Mouse (Mus musculus) limb, embryonic 14.5 days (tissue): ENCODE data around the gene Ak1. TPM values are rescaled to one million over a fixed set of nuclear protein-coding genes. Genes with fewer than 3 reads are reported as not detected.

Experiments used
- ATAC-seq: fragments of 200-750 bp; cut with Nextera tagmentation; 2 replicates; pipeline ENCODE4 v1.8.0; 2017; ENCODE audit warnings: low read depth, moderate number of reproducible peaks, moderate TSS enrichment; ENCODE audit not compliant: low FRiP score
- DNase-seq: peaks from one replicate; pipeline ENCODE4 v3.0.0-alpha.2; 2015; ENCODE audit warnings: low spot score
- H3K27ac ChIP-seq: fragments of 300-500 bp; sonication (generic); replicated peaks from 2 replicates; pipeline ENCODE4 v1.5.1; 2014; ENCODE audit warnings: low read depth, mild to moderate bottlenecking, low read length, moderate library complexity, mixed read lengths
- H3K27me3 ChIP-seq: fragments of 300-500 bp; sonication (generic); 2 replicates; pipeline ENCODE4 v1.6.1; 2014; ENCODE audit warnings: low read length, mixed read lengths; ENCODE audit not compliant: control insufficient read depth, insufficient read depth
- H3K36me3 ChIP-seq: fragments of 300-500 bp; sonication (generic); 2 replicates; pipeline ENCODE4 v1.6.1; 2014; ENCODE audit warnings: mild to moderate bottlenecking, low read length, moderate library complexity, mixed read lengths; ENCODE audit not compliant: control insufficient read depth, insufficient read depth
- H3K4me1 ChIP-seq: fragments of 300-500 bp; sonication (generic); 2 replicates; pipeline ENCODE4 v1.6.1; 2014; ENCODE audit warnings: antibody characterized with exemption, low read length, mixed read lengths; ENCODE audit not compliant: control insufficient read depth, insufficient read depth
- H3K4me2 ChIP-seq: fragments of 300-500 bp; sonication (generic); replicated peaks from 2 replicates; pipeline ENCODE4 v1.6.1; 2014; ENCODE audit warnings: low read depth, mild to moderate bottlenecking, low read length, moderate library complexity; ENCODE audit not compliant: severe bottlenecking
- H3K4me3 ChIP-seq: fragments of 300-500 bp; sonication (generic); replicated peaks from 2 replicates; pipeline ENCODE4 v1.5.1; 2014; ENCODE audit warnings: low read length
- H3K9ac ChIP-seq: fragments of 300-500 bp; sonication (generic); 2 replicates; pipeline ENCODE4 v1.6.1; 2014; ENCODE audit warnings: mild to moderate bottlenecking, low read depth, low read length, moderate library complexity; ENCODE audit not compliant: severe bottlenecking
- H3K9me3 ChIP-seq: fragments of 300-500 bp; sonication (generic); 2 replicates; pipeline ENCODE4 v1.6.1; 2016; ENCODE audit warnings: low read length; ENCODE audit not compliant: control insufficient read depth
- POLR2A ChIP-seq: fragments of 200-500 bp; IDR thresholded peaks from 2 replicates; pipeline ENCODE4 v1.8.0; 2012; ENCODE audit warnings: inconsistent platforms, mild to moderate bottlenecking, moderate library complexity, borderline replicate concordance; ENCODE audit not compliant: insufficient read depth, insufficient read length; ENCODE audit errors: extremely low read depth
- WGBS: fragments of 180-500 bp; shearing (Covaris S2); extraction: QIAGEN DNeasy Blood & Tissue Kit; methylation state at CpG from one replicate; pipeline ENCODE4 v1.1.7; 2014; 5-methylcytosine and 5-hydroxymethylcytosine counted together
- polyA plus RNA-seq, 2 experiments: library from polyadenylated mRNA; depleted of rRNA in 1 of 2; stranded (reverse) in 1 of 2; unstranded in 1 of 2; fragments of >200 nt; fragmentation: Nextera tagmentation in 1 of 2; extraction: Ambion mirVana in 1 of 2; gene quantifications; 2 replicates each; pipeline versions ENCODE4 v1.2.1 to v1.2.3; 2012 to 2014

The Ak1 gene
- polyA plus RNA-seq, 2 experiments, result 26.7 to 56.2 TPM

- 41% methylated on average over 9 of the region's 9 CpGs for WGBS
- H3K4me2 ChIP-seq, result peak overlapping the region; percentile 26; the same call in 1 of the 2 replicates
- H3K4me3 ChIP-seq, result no peak overlapping the region
- H3K4me1 ChIP-seq, result peaks cover 43% of the 10 kb centered on the region
- no peak for ATAC-seq
- peak; percentile 55 for DNase-seq
- peak overlapping the region; percentile 43; the same call in 1 of the 2 replicates for H3K27ac ChIP-seq
- TF ChIP-seq POLR2A, result no peak
- no peak overlapping the region; the same call in none of the 2 replicates for H3K9ac ChIP-seq
- H3K9me3 ChIP-seq, result no peaks in the 10 kb centered on the region
- no peaks in the 10 kb centered on the region for H3K36me3 ChIP-seq
- H3K27me3 ChIP-seq, result no peaks in the 10 kb centered on the region
These were observed 7.9 kb downstream of the Ak1 start for GRCm38 (mm10) chr2:32629276-32629976.

GRCm38 (mm10) chr2:32630036-32630435 lies 8.5 kb downstream of the Ak1 start:
- no peak for TF ChIP-seq POLR2A

GRCm38 (mm10) chr2:32631046-32631445 lies 9.5 kb downstream of the Ak1 start:
- 85% methylated on average over 10 of the region's 10 CpGs for WGBS
- DNase-seq, result no peak
- H3K4me2 ChIP-seq, result no peak overlapping the region
- no peak overlapping the region for H3K27ac ChIP-seq
- no peak for ATAC-seq
- no peak for TF ChIP-seq POLR2A
- no peaks in the 10 kb centered on the region for H3K36me3 ChIP-seq
- H3K4me3 ChIP-seq, result no peak overlapping the region
- no peaks in the 10 kb centered on the region for H3K27me3 ChIP-seq
- H3K9ac ChIP-seq, result no peak overlapping the region
- H3K4me1 ChIP-seq, result peaks cover 29% of the 10 kb centered on the region
- H3K9me3 ChIP-seq, result no peaks in the 10 kb centered on the region

More at GRCm38 (mm10) chr2:32630036-32630435, 8.5 kb downstream of the Ak1 start:
- WGBS, result 76% methylated on average over 8 of the region's 9 CpGs
- Histone ChIP-seq H3K27me3 (no peaks in the 10 kb centered on the region), H3K9me3 (no peaks in the 10 kb centered on the region), H3K27ac (no peak overlapping the region), H3K9ac (no peak overlapping the region), H3K36me3 (no peaks in the 10 kb centered on the region), H3K4me2 (no peak overlapping the region), H3K4me3 (no peak overlapping the region), H3K4me1 (peaks cover 39% of the 10 kb centered on the region)
- ATAC-seq (no peak), DNase-seq (no peak)

DNA sequence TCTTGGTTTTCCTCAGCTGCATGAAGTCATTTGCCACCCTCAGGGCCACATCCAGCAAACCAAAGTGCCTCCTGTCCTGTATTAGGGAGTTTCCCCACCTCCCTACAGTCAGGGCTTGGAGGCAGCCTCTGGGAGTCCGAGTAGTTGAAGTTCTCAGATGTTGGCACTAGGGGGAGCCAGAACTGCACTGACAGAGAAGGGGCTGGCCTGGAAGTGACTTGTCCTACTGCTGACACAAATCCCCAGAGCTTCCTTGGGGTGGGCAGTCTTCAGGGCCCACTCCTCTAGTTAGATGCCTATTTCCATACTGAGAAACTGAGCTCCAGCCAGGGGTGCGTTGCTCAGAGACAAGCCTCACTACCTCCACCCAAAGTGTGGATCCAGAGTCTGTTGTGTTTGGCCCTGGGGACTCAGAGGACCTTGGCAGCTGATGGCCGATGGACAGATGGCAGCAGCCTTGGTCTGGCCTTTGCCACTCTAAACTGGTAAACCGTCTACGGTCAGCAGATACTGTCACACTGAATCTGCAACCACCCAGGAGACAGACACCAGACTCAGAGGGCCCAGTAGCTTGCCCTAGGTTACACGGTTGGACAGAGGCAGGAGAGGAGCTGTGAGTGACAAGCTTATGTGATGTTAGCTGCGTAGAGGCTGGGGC lies 10.3 kb downstream of the Ak1 start:
- H3K9ac ChIP-seq, result no peak overlapping the region
- DNase-seq (peak; percentile 82), ATAC-seq (peak; percentile 51; the same call in 1 of the 2 replicates)
- WGBS, result 63% methylated on average over 7 of the region's 7 CpGs
- H3K4me3 ChIP-seq, result no peak overlapping the region
- TF ChIP-seq POLR2A, result no peak
- H3K9me3 ChIP-seq, result no peaks in the 10 kb centered on the region
- no peaks in the 10 kb centered on the region for H3K36me3 ChIP-seq
- H3K27ac ChIP-seq, result no peak overlapping the region
- H3K27me3 ChIP-seq, result no peaks in the 10 kb centered on the region
- no peak overlapping the region for H3K4me2 ChIP-seq
- H3K4me1 ChIP-seq, result peaks cover 21% of the 10 kb centered on the region

- Histone ChIP-seq H3K4me2 (no peak overlapping the region), H3K9ac (no peak overlapping the region), H3K9me3 (no peaks in the 10 kb centered on the region), H3K36me3 (no peaks in the 10 kb centered on the region), H3K4me3 (no peak overlapping the region), H3K4me1 (peaks cover 16% of the 10 kb centered on the region), H3K27ac (no peak overlapping the region), H3K27me3 (no peaks in the 10 kb centered on the region)
- ATAC-seq (no peak), DNase-seq (no peak)
- WGBS, result 59% methylated on average over 4 of the region's 5 CpGs
- no peak for TF ChIP-seq POLR2A
These were observed 12.1 kb downstream of the Ak1 start for GRCm38 (mm10) chr2:32633660-32634059.
